Mouse (Mus musculus) CH12.LX (cell line): ENCODE data around the gene Ccdc141.

Experiments
- CTCF ChIP-seq, 2 experiments: IDR thresholded peaks in 1 of 2; conservative IDR thresholded peaks in 1 of 2; 2 replicates each; pipeline ENCODE4 v1.5.1; 2011 to 2012; ENCODE audit warnings: low read depth in 2 of 2, low read length in 2 of 2, improper control_type of control experiment in 1 of 2, inconsistent platforms in 1 of 2, mild to moderate bottlenecking in 1 of 2, moderate library complexity in 1 of 2
- E2F4 ChIP-seq: IDR thresholded peaks from 2 replicates; pipeline ENCODE4 v1.6.1; 2011; ENCODE audit warnings: low read depth, low read length, improper control_type of control experiment; ENCODE audit not compliant: insufficient replicate concordance
- EP300 ChIP-seq: IDR thresholded peaks from 2 replicates; pipeline ENCODE4 v1.6.1; 2011; ENCODE audit warnings: low read length, improper control_type of control experiment
- MAX ChIP-seq: IDR thresholded peaks from 2 replicates; pipeline ENCODE4 v1.6.1; 2011; ENCODE audit warnings: low read length, improper control_type of control experiment
- NELFE ChIP-seq: IDR thresholded peaks from 2 replicates; pipeline ENCODE4 v1.6.1; 2011; ENCODE audit warnings: low read depth, low read length, improper control_type of control experiment
- NRF1 ChIP-seq: IDR thresholded peaks from 2 replicates; pipeline ENCODE4 v1.6.1; 2014; ENCODE audit warnings: low read depth, mild to moderate bottlenecking, inconsistent platforms, low read length, improper control_type of control experiment, moderate library complexity
- POLR2A ChIP-seq: IDR thresholded peaks from 2 replicates; pipeline ENCODE4 v1.6.1; 2011; ENCODE audit warnings: low read depth, mild to moderate bottlenecking, improper control_type of control experiment, low read length
- ZNF384 ChIP-seq: IDR thresholded peaks from 2 replicates; pipeline ENCODE4 v1.6.1; 2012; ENCODE audit warnings: low read depth, low read length, improper control_type of control experiment, inconsistent platforms

DNA sequence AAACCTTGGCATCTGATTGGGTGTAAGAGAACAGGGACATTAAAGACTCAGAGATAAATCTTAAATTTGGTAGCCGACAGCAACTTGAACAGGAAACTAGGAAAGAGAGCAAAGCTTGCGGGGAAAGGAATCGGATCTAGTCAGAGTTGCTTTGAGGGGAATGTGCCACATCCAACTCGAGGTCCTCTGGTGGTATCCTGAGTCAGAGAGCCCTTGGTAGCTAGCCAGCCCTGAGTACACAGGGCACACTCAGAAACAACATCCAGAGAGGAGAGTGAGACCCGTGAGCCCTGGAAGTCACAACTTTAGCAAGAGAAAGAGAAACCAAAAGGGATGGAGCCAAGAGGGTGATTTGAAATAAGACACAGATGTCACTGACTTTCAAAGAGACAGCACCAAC lies 24.6 kb upstream of the Ccdc141 start:
- TF ChIP-seq E2F4, result no peak
- no peak for TF ChIP-seq POLR2A
- TF ChIP-seq NRF1, result no peak
- no peak for TF ChIP-seq CTCF (conservative IDR thresholded peaks at IDR 0.05 in 1 of 2, IDR thresholded peaks at IDR 0.05 in 1 of 2; ENCODE audit: low read depth in 2 of 2, low read length in 2 of 2)
- TF ChIP-seq NELFE, result no peak
- no peak for TF ChIP-seq EP300
- TF ChIP-seq MAX, result no peak
- no peak for TF ChIP-seq ZNF384
